Mouse (Mus musculus) spleen, postnatal 0 days (tissue): ENCODE measurements around the gene Kif27. TPM values are rescaled to one million over a fixed set of nuclear protein-coding genes. Genes with fewer than 3 reads are reported as not detected.

Source experiments
- microRNA counts: library from miRNA; unstranded; fragments of <30 nt; microRNA quantifications from one replicate; lab custom pipeline; 2015
- polyA plus RNA-seq: library from polyadenylated mRNA; unstranded; fragments of >200 nt; fragmentation: Nextera tagmentation; extraction: Ambion mirVana; gene quantifications from 2 replicates; pipeline ENCODE4 v1.2.1, GENCODE M21; 2015

The Kif27 gene
- polyA plus RNA-seq: 0.13 and 0.23 TPM in 2 replicates

DNA sequence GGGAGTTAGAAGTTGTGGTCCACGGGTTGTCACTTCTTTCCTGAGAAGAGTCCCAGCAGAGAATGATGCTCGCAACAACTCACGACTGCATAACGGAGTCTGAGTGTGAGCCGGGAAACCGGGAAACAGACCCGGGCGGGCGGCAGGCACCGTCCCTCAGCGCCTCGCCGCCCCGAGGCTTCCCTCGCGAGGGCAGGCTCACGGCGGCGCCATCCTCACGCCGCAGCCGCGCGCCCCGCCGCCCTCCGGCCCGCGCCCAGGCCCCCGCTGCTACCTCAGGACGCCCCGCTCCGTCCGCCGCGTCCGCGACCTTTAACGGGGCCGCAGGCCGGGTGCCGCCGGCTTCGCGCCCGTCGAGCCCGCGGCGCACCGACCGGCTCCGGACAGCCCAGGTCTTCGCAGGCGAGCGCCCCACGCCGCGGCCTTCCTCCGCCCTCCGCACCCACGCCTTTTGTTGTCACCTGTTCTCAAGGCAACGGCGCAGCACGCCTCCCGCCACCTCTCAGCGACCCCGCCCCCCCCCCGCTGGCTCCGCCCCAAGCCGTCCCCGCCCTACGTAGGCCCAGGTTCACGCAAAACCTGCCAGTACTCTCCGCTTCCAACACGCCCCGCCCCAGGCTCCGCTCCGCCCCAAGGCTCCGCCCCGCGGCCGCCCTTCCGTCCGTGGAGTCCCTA lies at the start of gene Kif27:
Kif27 (minus strand) TSS at position 494 of the 675 bp plus-strand sequence.

DNA sequence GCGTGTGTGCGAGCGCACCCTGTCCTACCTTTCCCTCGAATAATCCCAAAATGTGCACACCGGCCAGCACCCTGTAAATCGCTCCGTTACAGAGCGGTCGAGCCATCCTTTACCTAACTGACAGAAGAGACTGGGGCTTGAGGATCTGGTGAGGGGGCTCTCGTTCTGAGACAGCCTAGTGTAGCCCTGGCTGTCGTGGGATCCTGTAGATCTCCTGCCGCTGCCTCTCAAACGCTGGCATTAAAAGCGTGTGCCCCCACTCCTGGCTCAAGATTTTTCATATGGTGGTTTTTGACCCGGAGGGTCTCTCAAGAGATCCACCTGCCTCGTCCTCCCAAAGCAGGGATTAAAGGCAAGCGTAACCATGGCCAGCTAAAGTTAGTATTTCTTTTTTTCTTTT lies 44.3 kb upstream of the Kif27 start, which contains the start of gene Hnrnpk:
Hnrnpk (minus strand) TSS at position 101 of the 400 bp plus-strand sequence.

DNA sequence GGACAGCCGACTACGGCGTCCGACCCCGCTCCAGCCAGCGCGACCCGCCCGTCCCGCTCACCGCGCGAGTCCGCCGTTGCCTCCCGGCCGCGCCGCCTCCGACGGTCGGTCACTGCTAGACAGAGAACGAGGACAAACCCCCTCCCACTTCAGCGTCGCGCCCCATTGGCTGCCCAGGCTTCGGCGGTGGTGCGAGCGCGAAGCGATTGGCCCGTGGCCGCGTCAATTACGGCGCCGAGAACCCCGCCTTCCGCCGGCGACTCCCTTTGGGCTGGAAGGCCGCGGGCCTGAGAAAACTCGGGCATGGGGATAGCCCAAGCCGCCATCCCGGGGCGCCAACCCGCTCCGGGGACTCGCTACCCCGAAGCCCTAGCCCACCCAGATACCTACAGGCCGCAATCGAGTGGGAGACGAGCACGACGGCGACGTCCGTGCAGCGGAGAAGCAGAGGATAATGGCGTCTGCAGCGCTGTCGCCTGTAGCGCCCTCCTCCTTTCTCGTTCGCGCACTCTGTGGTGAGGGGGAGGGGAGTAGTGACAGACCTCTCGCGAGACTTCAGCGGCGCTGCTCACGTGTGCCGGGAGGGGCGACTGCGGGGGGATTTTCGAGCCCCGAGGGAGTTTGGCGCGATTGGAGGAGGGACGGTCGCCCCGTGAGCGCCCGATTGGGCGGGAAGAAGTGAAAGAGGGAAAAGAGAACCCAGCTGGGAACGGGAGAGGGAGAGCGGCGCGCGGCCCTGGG lies 43.3 kb upstream of the Kif27 start, which contains the start of gene Rmi1:
Rmi1 (plus strand) TSS at position 246 of the 741 bp plus-strand sequence.

DNA sequence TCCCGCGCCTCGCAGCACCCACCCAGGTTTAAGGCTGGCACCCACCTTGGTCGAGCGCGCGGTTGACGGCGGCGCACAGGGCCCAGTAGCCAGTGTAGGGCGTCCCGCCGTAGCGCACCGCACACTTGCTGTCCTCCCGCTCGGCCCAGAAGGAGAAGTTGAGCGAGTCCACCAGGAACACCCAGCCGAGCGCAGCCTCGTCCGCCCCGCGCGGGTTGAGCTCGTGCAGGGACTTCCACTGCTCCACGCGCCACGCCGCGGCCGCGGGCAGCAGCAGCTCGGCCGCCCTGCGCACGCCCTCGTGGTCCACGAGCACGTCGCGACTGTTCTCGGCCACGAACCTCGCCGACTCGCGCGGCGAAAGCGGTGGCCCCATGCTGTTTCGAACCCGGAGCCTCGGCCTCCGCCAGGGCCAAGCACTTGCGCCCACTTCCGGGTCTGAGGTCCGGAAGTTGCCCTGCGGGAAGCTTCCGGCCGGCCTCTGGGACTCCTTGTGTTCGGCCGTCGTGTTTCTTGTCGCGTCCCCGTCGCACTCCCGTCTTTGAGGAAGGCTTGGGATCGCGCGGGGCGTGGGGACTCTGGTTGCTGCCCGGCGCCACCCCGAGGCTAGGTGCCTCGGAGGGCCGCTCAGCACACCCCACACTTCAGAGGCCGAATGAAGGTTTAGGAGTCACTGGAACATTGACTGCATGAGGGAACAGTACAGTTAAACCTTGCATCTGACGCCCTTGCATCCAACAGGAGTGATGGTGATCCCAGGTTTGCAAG lies 26.0 kb upstream of the Kif27 start, which contains the start of gene 2210016F16Rik:
2210016F16Rik (minus strand) TSS at position 447 of the 768 bp plus-strand sequence.

DNA sequence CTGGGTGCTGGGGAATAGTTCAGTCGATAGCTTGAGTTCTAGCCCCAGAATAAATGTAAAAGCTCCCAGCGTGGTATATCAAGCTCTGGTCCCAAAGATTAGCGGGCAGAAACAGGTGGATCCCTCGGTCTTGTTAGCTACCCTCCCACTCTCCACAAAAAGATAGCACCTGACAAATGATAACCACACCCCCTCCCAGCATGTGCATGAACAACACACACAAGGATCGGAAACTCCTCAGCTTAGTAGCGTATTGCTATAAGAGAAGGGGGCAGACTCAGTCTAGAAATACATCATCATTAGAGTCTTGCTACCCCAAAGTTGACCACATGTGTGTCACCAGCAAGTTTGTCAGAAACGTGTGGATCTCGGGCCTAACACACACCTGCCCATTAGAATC lies 83.3 kb downstream of the Kif27 start, which contains the start of gene Gkap1:
Gkap1 (minus strand) TSS at position 101 of the 400 bp plus-strand sequence.

MicroRNAs encoded within 50 kb of the gene (microRNA counts, 519-probe panel; counts per million panel counts)
- microRNA mmu-miR-7a (lab: Ali Mortazavi, UCI): 88.3 counts per million

Other genes starting within 250 kb of the Kif27 start
- 0.95 and 1.5 TPM in 2 replicates for gene Klhl3, start 245.5 kb downstream of the Kif27 start, polyA plus RNA-seq
- gene Hnrnpa0, start 230.6 kb downstream of the Kif27 start, polyA plus RNA-seq: 27.9 and 30.6 TPM in 2 replicates
- gene Idnk, start 201.5 kb downstream of the Kif27 start, polyA plus RNA-seq: 31.5 and 38.0 TPM in 2 replicates
- gene Ubqln1, start 143.5 kb downstream of the Kif27 start, polyA plus RNA-seq: 32.3 and 36.0 TPM in 2 replicates
- 6.3 and 9.6 TPM in 2 replicates for gene Gkap1, start 83.4 kb downstream of the Kif27 start, polyA plus RNA-seq
- 23.0 and 23.8 TPM in 2 replicates for gene 2210016F16Rik, start 26.1 kb upstream of the Kif27 start, polyA plus RNA-seq
- 18.0 and 18.7 TPM in 2 replicates for gene Rmi1, start 43.1 kb upstream of the Kif27 start, polyA plus RNA-seq
- gene Hnrnpk, start 44.2 kb upstream of the Kif27 start, polyA plus RNA-seq: 594 and 629 TPM in 2 replicates